Mouse (Mus musculus): ENCODE data around the gene Rbp1. TPM values are rescaled to one million over a fixed set of nuclear protein-coding genes. Genes with fewer than 3 reads are reported as not detected.

Gene Rbp1
- polyA plus RNA-seq, 1 experiment from 2014 or later = 45.7 TPM

- WGBS = 68% methylated on average over 4 of the region's 4 CpGs
- Histone ChIP-seq H3K27me3 (ENCODE audit: control insufficient read depth, insufficient read depth, low read length) (no peaks in the 10 kb centered on the region), H3K36me3 (ENCODE audit: control insufficient read depth, insufficient read depth, low read length) (no peaks in the 10 kb centered on the region), H3K4me3 (ENCODE audit: low read depth, low read length) (no peak overlapping the region), H3K27ac (replicated peaks) (no peak overlapping the region), H3K4me2 (replicated peaks; ENCODE audit: low read depth) (no peak overlapping the region), H3K9ac (ENCODE audit: low read length) (no peak overlapping the region), H3K9me3 (ENCODE audit: control insufficient read depth, low read length) (no peaks in the 10 kb centered on the region), H3K4me1 (replicated peaks; ENCODE audit: control insufficient read depth, insufficient read depth) (no peaks in the 10 kb centered on the region; the same call in 1 of the 2 replicates)
- ATAC-seq (ENCODE audit: low FRiP score, low TSS enrichment) (no peak), DNase-seq (ENCODE audit: low spot score) (no peak)
- TF ChIP-seq EP300 (optimal IDR thresholded peaks at IDR 0.05) = no peak
- TF ChIP-seq CTCF (IDR thresholded peaks at IDR 0.05; ENCODE audit: low read depth) = no peak
Observed at GRCm38 (mm10) chr9:98437819-98438218, 15.1 kb downstream of the Rbp1 start.

GRCm38 (mm10) chr9:98439091-98439490 lies 16.3 kb downstream of the Rbp1 start:
- Histone ChIP-seq H3K4me3 (ENCODE audit: low read depth, low read length) (no peak overlapping the region), H3K4me1 (replicated peaks; ENCODE audit: control insufficient read depth, insufficient read depth) (no peaks in the 10 kb centered on the region; the same call in 1 of the 2 replicates), H3K27ac (replicated peaks) (no peak overlapping the region), H3K27me3 (ENCODE audit: control insufficient read depth, insufficient read depth, low read length) (no peaks in the 10 kb centered on the region), H3K9ac (ENCODE audit: low read length) (no peak overlapping the region), H3K9me3 (ENCODE audit: control insufficient read depth, low read length) (no peaks in the 10 kb centered on the region), H3K36me3 (ENCODE audit: control insufficient read depth, insufficient read depth, low read length) (no peaks in the 10 kb centered on the region), H3K4me2 (replicated peaks; ENCODE audit: low read depth) (no peak overlapping the region)
- TF ChIP-seq CTCF (IDR thresholded peaks at IDR 0.05; ENCODE audit: low read depth) (no peak), EP300 (optimal IDR thresholded peaks at IDR 0.05) (no peak)
- no peak for DNase-seq (ENCODE audit: low spot score)
- 78% methylated on average over 3 of the region's 3 CpGs for WGBS
- ATAC-seq (ENCODE audit: low FRiP score, low TSS enrichment) = no peak

- H3K27me3 ChIP-seq (ENCODE audit: control insufficient read depth, insufficient read depth, low read length) = no peaks in the 10 kb centered on the region
- no peak overlapping the region for H3K4me3 ChIP-seq (ENCODE audit: low read depth, low read length)
- no peaks in the 10 kb centered on the region; the same call in 1 of the 2 replicates for H3K4me1 ChIP-seq (replicated peaks; ENCODE audit: control insufficient read depth, insufficient read depth)
- TF ChIP-seq CTCF (IDR thresholded peaks at IDR 0.05; ENCODE audit: low read depth) (peak; percentile 91), EP300 (optimal IDR thresholded peaks at IDR 0.05) (no peak)
- no peak overlapping the region for H3K4me2 ChIP-seq (replicated peaks; ENCODE audit: low read depth)
- no peak overlapping the region for H3K9ac ChIP-seq (ENCODE audit: low read length)
- no peak overlapping the region for H3K27ac ChIP-seq (replicated peaks)
- peaks cover 2% of the 10 kb centered on the region; the same call in 1 of the 2 replicates for H3K36me3 ChIP-seq (ENCODE audit: control insufficient read depth, insufficient read depth, low read length)
- WGBS = 60% methylated on average over 5 of the region's 5 CpGs
- H3K9me3 ChIP-seq (ENCODE audit: control insufficient read depth, low read length) = no peaks in the 10 kb centered on the region
- DNase-seq (ENCODE audit: low spot score) (peak; percentile 65), ATAC-seq (ENCODE audit: low FRiP score, low TSS enrichment) (no peak)
Observed at GRCm38 (mm10) chr9:98442638-98443037, 19.9 kb downstream of the Rbp1 start.

GRCm38 (mm10) chr9:98445359-98446149 lies 22.8 kb downstream of the Rbp1 start:
- H3K27ac ChIP-seq (replicated peaks) = peak overlapping the region; percentile 4; the same call in 1 of the 2 replicates
- H3K4me1 ChIP-seq (replicated peaks; ENCODE audit: control insufficient read depth, insufficient read depth) = no peaks in the 10 kb centered on the region; the same call in 1 of the 2 replicates
- no peak overlapping the region for H3K9ac ChIP-seq (ENCODE audit: low read length)
- H3K4me3 ChIP-seq (ENCODE audit: low read depth, low read length) = no peak overlapping the region
- DNase-seq (ENCODE audit: low spot score) (peak; percentile 40), ATAC-seq (ENCODE audit: low FRiP score, low TSS enrichment) (peak; percentile 50)
- H3K4me2 ChIP-seq (replicated peaks; ENCODE audit: low read depth) = no peak overlapping the region
- H3K36me3 ChIP-seq (ENCODE audit: control insufficient read depth, insufficient read depth, low read length) = peaks cover 2% of the 10 kb centered on the region; the same call in 1 of the 2 replicates
- WGBS = 64% methylated on average over 9 of the region's 9 CpGs
- TF ChIP-seq CTCF (IDR thresholded peaks at IDR 0.05; ENCODE audit: low read depth) (no peak), EP300 (optimal IDR thresholded peaks at IDR 0.05) (no peak)
- H3K9me3 ChIP-seq (ENCODE audit: control insufficient read depth, low read length) = no peaks in the 10 kb centered on the region
- H3K27me3 ChIP-seq (ENCODE audit: control insufficient read depth, insufficient read depth, low read length) = no peaks in the 10 kb centered on the region

- ATAC-seq (ENCODE audit: low FRiP score, low TSS enrichment) (no peak), DNase-seq (ENCODE audit: low spot score) (no peak)
- Histone ChIP-seq H3K27me3 (ENCODE audit: control insufficient read depth, insufficient read depth, low read length) (no peaks in the 10 kb centered on the region), H3K4me2 (replicated peaks; ENCODE audit: low read depth) (no peak overlapping the region), H3K27ac (replicated peaks) (no peak overlapping the region), H3K36me3 (ENCODE audit: control insufficient read depth, insufficient read depth, low read length) (no peaks in the 10 kb centered on the region), H3K4me3 (ENCODE audit: low read depth, low read length) (no peak overlapping the region), H3K9me3 (ENCODE audit: control insufficient read depth, low read length) (no peaks in the 10 kb centered on the region), H3K9ac (ENCODE audit: low read length) (no peak overlapping the region), H3K4me1 (replicated peaks; ENCODE audit: control insufficient read depth, insufficient read depth) (no peaks in the 10 kb centered on the region)
- TF ChIP-seq CTCF (IDR thresholded peaks at IDR 0.05; ENCODE audit: low read depth) (no peak), EP300 (optimal IDR thresholded peaks at IDR 0.05) (no peak)
- 65% methylated on average over 1 of the region's 1 CpGs for WGBS
Observed at GRCm38 (mm10) chr9:98450976-98451375, 28.2 kb downstream of the Rbp1 start.

GRCm38 (mm10) chr9:98466709-98467108 lies 43.9 kb downstream of the Rbp1 start:
- DNase-seq (ENCODE audit: low spot score) (no peak), ATAC-seq (ENCODE audit: low FRiP score, low TSS enrichment) (peak; percentile 82)
- Histone ChIP-seq H3K4me1 (replicated peaks; ENCODE audit: control insufficient read depth, insufficient read depth) (no peaks in the 10 kb centered on the region), H3K36me3 (ENCODE audit: control insufficient read depth, insufficient read depth, low read length) (no peaks in the 10 kb centered on the region), H3K27me3 (ENCODE audit: control insufficient read depth, insufficient read depth, low read length) (no peaks in the 10 kb centered on the region), H3K4me2 (replicated peaks; ENCODE audit: low read depth) (no peak overlapping the region), H3K9me3 (ENCODE audit: control insufficient read depth, low read length) (no peaks in the 10 kb centered on the region), H3K9ac (ENCODE audit: low read length) (no peak overlapping the region), H3K27ac (replicated peaks) (0 out of 2 replicates have a peak overlapping the region, but pooled peaks have one; percentile 4), H3K4me3 (ENCODE audit: low read depth, low read length) (no peak overlapping the region)
- WGBS = 51% methylated on average over 2 of the region's 2 CpGs
- TF ChIP-seq CTCF (IDR thresholded peaks at IDR 0.05; ENCODE audit: low read depth) (no peak), EP300 (optimal IDR thresholded peaks at IDR 0.05) (no peak)

Measured in stomach, postnatal 0 days (tissue).